Mouse (Mus musculus) erythroblast, adult 5-6 weeks (primary cell): ENCODE data around the gene Cend1. TPM values are rescaled to one million over a fixed set of nuclear protein-coding genes. Genes with fewer than 3 reads are reported as not detected.

Experiments
- total RNA-seq, 2 experiments: library from RNA; stranded (forward) in 1 of 2; stranded (reverse) in 1 of 2; fragments of 150-400 nt in 1 of 2; fragments of 200-764, 138-1000 nt in 1 of 2; gene quantifications; 2 replicates each; pipeline versions ENCODE4 v1.2.3 to v1.2.4; 2015 to 2017; ENCODE audit warnings: low replicate concordance in 2 of 2

Cend1 gene
- total RNA-seq, 2 experiments from 2014 or later: not detected

Other genes starting within 250 kb of the Cend1 start
- gene Hras, start 235.5 kb downstream of the Cend1 start, total RNA-seq (2015; ENCODE audit: low replicate concordance): 3.8 and 24.9 TPM in 2 replicates
- gene Hras, start 235.5 kb downstream of the Cend1 start, total RNA-seq (2017; ENCODE audit: low replicate concordance): 11.4 and 20.8 TPM in 2 replicates
- 2.1 TPM in 1 of 2 replicates, not detected in the other for gene Lrrc56, start 235.3 kb downstream of the Cend1 start, total RNA-seq (2015; ENCODE audit: low replicate concordance)
- 0.94 and 1.8 TPM in 2 replicates for gene Lrrc56, start 235.3 kb downstream of the Cend1 start, total RNA-seq (2017; ENCODE audit: low replicate concordance)
- not detected in 2 replicates for gene Lmntd2, start 215.4 kb downstream of the Cend1 start, total RNA-seq (2015; ENCODE audit: low replicate concordance)
- 0.17 and 1.7 TPM in 2 replicates for gene Lmntd2, start 215.4 kb downstream of the Cend1 start, total RNA-seq (2017; ENCODE audit: low replicate concordance)
- gene Rassf7, start 213.6 kb downstream of the Cend1 start, total RNA-seq (2015; ENCODE audit: low replicate concordance): 1.7 and 6.0 TPM in 2 replicates
- 3.9 and 12.2 TPM in 2 replicates for gene Rassf7, start 213.6 kb downstream of the Cend1 start, total RNA-seq (2017; ENCODE audit: low replicate concordance)
- gene Phrf1, start 200.7 kb downstream of the Cend1 start, total RNA-seq (2015; ENCODE audit: low replicate concordance): 24.9 and 30.0 TPM in 2 replicates
- 25.5 and 32.8 TPM in 2 replicates for gene Phrf1, start 200.7 kb downstream of the Cend1 start, total RNA-seq (2017; ENCODE audit: low replicate concordance)
- 49.5 and 73.8 TPM in 2 replicates for gene Irf7, start 163.0 kb downstream of the Cend1 start, total RNA-seq (2015; ENCODE audit: low replicate concordance)
- 78.0 and 88.9 TPM in 2 replicates for gene Irf7, start 163.0 kb downstream of the Cend1 start, total RNA-seq (2017; ENCODE audit: low replicate concordance)
- not detected in 2 replicates for gene Cdhr5, start 152.7 kb downstream of the Cend1 start, total RNA-seq (2015; ENCODE audit: low replicate concordance)
- gene Cdhr5, start 152.7 kb downstream of the Cend1 start, total RNA-seq (2017; ENCODE audit: low replicate concordance): not detected in 2 replicates
- not detected in 2 replicates for gene Sct, start 150.4 kb downstream of the Cend1 start, total RNA-seq (2015; ENCODE audit: low replicate concordance)
- not detected in 2 replicates for gene Sct, start 150.4 kb downstream of the Cend1 start, total RNA-seq (2017; ENCODE audit: low replicate concordance)
- gene Drd4, start 137.5 kb downstream of the Cend1 start, total RNA-seq (2015; ENCODE audit: low replicate concordance): not detected in 2 replicates
- gene Drd4, start 137.5 kb downstream of the Cend1 start, total RNA-seq (2017; ENCODE audit: low replicate concordance): not detected in 2 replicates
- 9.4 and 18.3 TPM in 2 replicates for gene Deaf1, start 101.8 kb downstream of the Cend1 start, total RNA-seq (2015; ENCODE audit: low replicate concordance)
- gene Deaf1, start 101.8 kb downstream of the Cend1 start, total RNA-seq (2017; ENCODE audit: low replicate concordance): 14.1 and 16.0 TPM in 2 replicates
- gene Tmem80, start 101.8 kb downstream of the Cend1 start, total RNA-seq (2015; ENCODE audit: low replicate concordance): 6.5 and 8.4 TPM in 2 replicates
- 10.5 and 12.9 TPM in 2 replicates for gene Tmem80, start 101.8 kb downstream of the Cend1 start, total RNA-seq (2017; ENCODE audit: low replicate concordance)
- gene Eps8l2, start 90.6 kb downstream of the Cend1 start, total RNA-seq (2015; ENCODE audit: low replicate concordance): not detected in 2 replicates
- not detected in 2 replicates for gene Eps8l2, start 90.6 kb downstream of the Cend1 start, total RNA-seq (2017; ENCODE audit: low replicate concordance)
- gene Taldo1, start 37.3 kb downstream of the Cend1 start, total RNA-seq (2015; ENCODE audit: low replicate concordance): 132 and 180 TPM in 2 replicates
- gene Taldo1, start 37.3 kb downstream of the Cend1 start, total RNA-seq (2017; ENCODE audit: low replicate concordance): 443 and 565 TPM in 2 replicates
- gene Gatd1, start 15.4 kb downstream of the Cend1 start, total RNA-seq (2015; ENCODE audit: low replicate concordance): 6.3 and 9.2 TPM in 2 replicates
- 4.9 and 6.0 TPM in 2 replicates for gene Gatd1, start 15.4 kb downstream of the Cend1 start, total RNA-seq (2017; ENCODE audit: low replicate concordance)
- gene Slc25a22, start 8.4 kb upstream of the Cend1 start, total RNA-seq (2015; ENCODE audit: low replicate concordance): 8.2 and 11.7 TPM in 2 replicates
- gene Slc25a22, start 8.4 kb upstream of the Cend1 start, total RNA-seq (2017; ENCODE audit: low replicate concordance): 3.2 and 10.0 TPM in 2 replicates
- 12.7 and 17.9 TPM in 2 replicates for gene Pidd1, start 14.5 kb upstream of the Cend1 start, total RNA-seq (2015; ENCODE audit: low replicate concordance)
- gene Pidd1, start 14.5 kb upstream of the Cend1 start, total RNA-seq (2017; ENCODE audit: low replicate concordance): 7.3 and 9.8 TPM in 2 replicates
- 661 and 730 TPM in 2 replicates for gene Rplp2, start 17.9 kb upstream of the Cend1 start, total RNA-seq (2015; ENCODE audit: low replicate concordance)
- 791 and 1,714 TPM in 2 replicates for gene Rplp2, start 17.9 kb upstream of the Cend1 start, total RNA-seq (2017; ENCODE audit: low replicate concordance)
- 10.0 and 11.3 TPM in 2 replicates for gene Pnpla2, start 25.7 kb upstream of the Cend1 start, total RNA-seq (2015; ENCODE audit: low replicate concordance)
- gene Pnpla2, start 25.7 kb upstream of the Cend1 start, total RNA-seq (2017; ENCODE audit: low replicate concordance): 5.9 and 6.0 TPM in 2 replicates
- gene Cracr2b, start 31.6 kb upstream of the Cend1 start, total RNA-seq (2015; ENCODE audit: low replicate concordance): 0.77 TPM in 1 of 2 replicates, not detected in the other
- gene Cracr2b, start 31.6 kb upstream of the Cend1 start, total RNA-seq (2017; ENCODE audit: low replicate concordance): 3.2 TPM in 1 of 2 replicates, not detected in the other
- gene Cd151, start 37.9 kb upstream of the Cend1 start, total RNA-seq (2015; ENCODE audit: low replicate concordance): 5.2 TPM in 1 of 2 replicates, not detected in the other
- 9.5 and 11.0 TPM in 2 replicates for gene Cd151, start 37.9 kb upstream of the Cend1 start, total RNA-seq (2017; ENCODE audit: low replicate concordance)
- gene Polr2l, start 45.6 kb upstream of the Cend1 start, total RNA-seq (2015; ENCODE audit: low replicate concordance): 7.3 and 10.0 TPM in 2 replicates
- 5.4 and 9.5 TPM in 2 replicates for gene Polr2l, start 45.6 kb upstream of the Cend1 start, total RNA-seq (2017; ENCODE audit: low replicate concordance)
- gene Tspan4, start 45.7 kb upstream of the Cend1 start, total RNA-seq (2015; ENCODE audit: low replicate concordance): 0.58 and 1.7 TPM in 2 replicates
- 2.2 and 7.7 TPM in 2 replicates for gene Tspan4, start 45.7 kb upstream of the Cend1 start, total RNA-seq (2017; ENCODE audit: low replicate concordance)
- 4.0 and 7.5 TPM in 2 replicates for gene Chid1, start 110.4 kb upstream of the Cend1 start, total RNA-seq (2015; ENCODE audit: low replicate concordance)
- gene Chid1, start 110.4 kb upstream of the Cend1 start, total RNA-seq (2017; ENCODE audit: low replicate concordance): 7.5 and 8.1 TPM in 2 replicates
- gene Ap2a2, start 132.7 kb upstream of the Cend1 start, total RNA-seq (2015; ENCODE audit: low replicate concordance): 39.9 and 43.4 TPM in 2 replicates
- gene Ap2a2, start 132.7 kb upstream of the Cend1 start, total RNA-seq (2017; ENCODE audit: low replicate concordance): 59.3 and 64.1 TPM in 2 replicates
- under 0.01 TPM in 1 of 2 replicates, not detected in the other for gene Muc6, start 225.8 kb upstream of the Cend1 start, total RNA-seq (2015; ENCODE audit: low replicate concordance)
- gene Muc6, start 225.8 kb upstream of the Cend1 start, total RNA-seq (2017; ENCODE audit: low replicate concordance): 0.28 TPM in 1 of 2 replicates, not detected in the other